Mouse (Mus musculus): ENCODE measurements at regions not wholly inside any gene's neighbourhood (a gene's known extent, or its start where the extent isn't known, plus 50 kb on each side); places are given as distances from the start of the nearest gene placed in this dataset.

DNA sequence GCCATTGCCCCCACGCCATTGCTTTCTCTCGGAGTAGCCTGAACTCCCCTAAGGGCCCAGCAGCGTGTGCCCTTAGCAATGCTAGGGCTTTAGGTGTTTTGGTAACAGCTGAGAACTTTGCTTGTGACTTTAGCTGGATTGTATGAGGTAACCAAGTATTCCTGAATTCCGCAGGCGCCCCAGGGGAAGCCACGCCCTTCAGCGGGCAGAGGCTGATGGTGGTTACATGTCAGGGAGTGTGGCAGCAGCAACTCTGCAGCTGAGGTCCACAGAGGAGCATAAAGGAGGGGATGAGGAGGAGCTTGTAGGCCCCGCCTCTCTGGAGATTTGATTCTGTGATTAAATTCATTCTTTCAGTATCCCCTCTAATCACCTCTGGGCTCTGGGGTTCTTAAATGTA lies 116.1 kb upstream of the 1700012A03Rik start:
- no peak for TF ChIP-seq CTCF (IDR thresholded peaks at IDR 0.05; ENCODE audit: extremely low read depth, insufficient read depth, insufficient read length, insufficient replicate concordance)
- no peak for TF ChIP-seq POLR2A (IDR thresholded peaks at IDR 0.05; ENCODE audit: low read depth, low read length)

Measured in spleen, adult 2 months (tissue).